Mouse (Mus musculus) midbrain, embryonic 15.5 days (tissue): ENCODE data around the gene Rnaset2b. TPM values are rescaled to one million over a fixed set of nuclear protein-coding genes. Genes with fewer than 3 reads are reported as not detected.
A peak's percentile ranks its signal among the peaks of the same experiment; 100 is the strongest.
"Not testable (repeated sequence)": the region's sequence is repeated elsewhere in the genome, so short reads cannot be mapped to it uniquely, and the experiment has no call there.

Experiments
- ATAC-seq: fragments of 200-750 bp; cut with Nextera tagmentation; replicated peaks from 2 replicates; pipeline ENCODE4 v1.8.0; 2017; ENCODE audit warnings: moderate TSS enrichment
- H3K27ac ChIP-seq: fragments of 300-500 bp; sonication (generic); 2 replicates; pipeline ENCODE4 v1.5.1; 2015; ENCODE audit warnings: mild to moderate bottlenecking, inconsistent platforms
- H3K27me3 ChIP-seq: fragments of 300-500 bp; sonication (generic); replicated peaks from 2 replicates; pipeline ENCODE4 v1.6.1; 2015; ENCODE audit warnings: inconsistent platforms
- H3K36me3 ChIP-seq: fragments of 300-500 bp; sonication (generic); replicated peaks from 2 replicates; pipeline ENCODE4 v1.6.1; 2015; ENCODE audit warnings: inconsistent platforms
- H3K4me1 ChIP-seq: fragments of 300-500 bp; sonication (generic); 2 replicates; pipeline ENCODE4 v1.6.1; 2015; ENCODE audit warnings: inconsistent platforms
- H3K4me2 ChIP-seq: fragments of 300-500 bp; sonication (generic); 2 replicates; pipeline ENCODE4 v1.6.1; 2015; ENCODE audit warnings: inconsistent platforms, mild to moderate bottlenecking, moderate library complexity
- H3K4me3 ChIP-seq: fragments of 300-500 bp; sonication (generic); 2 replicates; pipeline ENCODE4 v1.5.1; 2015; ENCODE audit warnings: mild to moderate bottlenecking, inconsistent platforms
- H3K9ac ChIP-seq: fragments of 300-500 bp; sonication (generic); 2 replicates; pipeline ENCODE4 v1.6.1; 2015; ENCODE audit warnings: mild to moderate bottlenecking, inconsistent platforms
- H3K9me3 ChIP-seq: fragments of 300-500 bp; sonication (generic); 2 replicates; pipeline ENCODE4 v1.6.1; 2016; ENCODE audit warnings: inconsistent platforms
- WGBS: fragments of 180-500 bp; shearing (Covaris S2); methylation state at CpG from one replicate; pipeline ENCODE4 v1.1.7; 2015; ENCODE audit warnings: mixed read lengths; 5-methylcytosine and 5-hydroxymethylcytosine counted together
- polyA plus RNA-seq: library from polyadenylated mRNA; unstranded; fragments of >200 nt; fragmentation: Nextera tagmentation; extraction: Ambion mirVana; gene quantifications from 2 replicates; pipeline ENCODE4 v1.2.1, GENCODE M21; 2015

The Rnaset2b gene
- polyA plus RNA-seq, 1 experiment from 2014 or later: 76.6 TPM

GRCm38 (mm10) chr17:6962936-6963335 is 7.5 kb upstream of the Rnaset2b start:
- not testable (repeated sequence) for H3K36me3 ChIP-seq, H3K4me3 ChIP-seq, H3K4me1 ChIP-seq, ATAC-seq, H3K9ac ChIP-seq, H3K27ac ChIP-seq, H3K27me3 ChIP-seq, H3K4me2 ChIP-seq, H3K9me3 ChIP-seq
- WGBS: 72% methylated on average over 4 of the region's 4 CpGs

- not testable (repeated sequence) for H3K9me3 ChIP-seq, H3K4me1 ChIP-seq, H3K27ac ChIP-seq, H3K4me3 ChIP-seq, ATAC-seq, H3K4me2 ChIP-seq, H3K36me3 ChIP-seq, H3K9ac ChIP-seq, H3K27me3 ChIP-seq
- 17% methylated on average over 6 of the region's 6 CpGs for WGBS
Measured at GRCm38 (mm10) chr17:6965364-6965763, 5.1 kb upstream of the Rnaset2b start.

DNA sequence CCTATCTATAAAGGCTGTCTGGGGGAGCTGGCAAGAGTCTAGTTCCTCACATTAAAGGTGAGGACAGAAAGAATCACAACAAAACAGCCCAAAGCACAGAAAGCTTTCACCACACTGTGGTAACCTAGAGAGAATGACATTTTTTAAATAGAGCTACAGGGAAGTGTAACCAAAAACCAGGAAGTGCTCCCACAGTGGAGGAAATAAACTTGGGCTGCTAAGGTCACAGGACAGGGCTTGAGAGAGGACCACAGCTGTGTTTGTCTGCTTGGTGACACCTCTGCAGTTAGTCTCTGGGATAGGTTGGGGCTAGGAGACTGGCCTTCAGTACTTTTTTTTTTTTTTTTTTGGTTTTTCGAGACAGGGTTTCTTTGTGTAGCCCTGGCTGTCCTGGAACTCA is 2.8 kb upstream of the Rnaset2b start:
- H3K36me3 ChIP-seq, H3K9me3 ChIP-seq, H3K4me2 ChIP-seq, H3K4me1 ChIP-seq, H3K4me3 ChIP-seq, ATAC-seq, H3K27me3 ChIP-seq, H3K9ac ChIP-seq, H3K27ac ChIP-seq: not testable (repeated sequence)
- WGBS: 50% methylated on average over 1 of the region's 1 CpGs

- H3K4me3 ChIP-seq, H3K9me3 ChIP-seq, ATAC-seq, H3K27ac ChIP-seq, H3K4me1 ChIP-seq, H3K36me3 ChIP-seq, H3K4me2 ChIP-seq, H3K9ac ChIP-seq, H3K27me3 ChIP-seq: not testable (repeated sequence)
- WGBS: 83% methylated on average over 8 of the region's 8 CpGs
Measured at GRCm38 (mm10) chr17:6971238-6971637, 804 bp downstream of the Rnaset2b start.

DNA sequence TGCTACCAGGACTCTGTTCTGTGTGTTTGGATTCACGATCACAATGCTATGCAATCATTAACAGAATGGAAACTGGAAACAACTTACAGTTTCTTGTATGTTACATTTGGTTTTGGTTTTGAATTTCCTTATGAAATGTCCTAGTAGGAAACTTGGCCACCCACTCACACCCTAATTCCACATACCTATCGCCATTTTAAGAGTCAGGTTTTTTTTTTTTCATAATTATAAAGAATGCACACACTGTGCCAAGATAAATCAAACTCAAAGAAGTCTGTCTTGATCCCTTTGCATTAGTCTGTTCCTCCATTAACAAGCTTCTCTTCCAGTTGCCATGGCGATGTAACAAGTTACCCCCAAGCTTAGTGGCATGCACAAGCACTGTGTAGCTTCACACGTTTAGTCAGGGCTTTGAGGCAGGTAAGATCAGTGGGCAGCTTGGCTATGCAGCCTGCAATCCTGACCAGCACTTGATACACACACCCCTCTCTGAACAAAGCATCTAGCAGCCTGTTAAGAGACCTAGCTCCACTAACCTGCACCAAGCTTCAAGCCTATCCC is 2.5 kb downstream of the Rnaset2b start:
- H3K9ac ChIP-seq, H3K4me2 ChIP-seq, H3K4me3 ChIP-seq, H3K9me3 ChIP-seq, H3K4me1 ChIP-seq, ATAC-seq, H3K27me3 ChIP-seq, H3K36me3 ChIP-seq, H3K27ac ChIP-seq: not testable (repeated sequence)
- 53% methylated on average over 4 of the region's 4 CpGs for WGBS

DNA sequence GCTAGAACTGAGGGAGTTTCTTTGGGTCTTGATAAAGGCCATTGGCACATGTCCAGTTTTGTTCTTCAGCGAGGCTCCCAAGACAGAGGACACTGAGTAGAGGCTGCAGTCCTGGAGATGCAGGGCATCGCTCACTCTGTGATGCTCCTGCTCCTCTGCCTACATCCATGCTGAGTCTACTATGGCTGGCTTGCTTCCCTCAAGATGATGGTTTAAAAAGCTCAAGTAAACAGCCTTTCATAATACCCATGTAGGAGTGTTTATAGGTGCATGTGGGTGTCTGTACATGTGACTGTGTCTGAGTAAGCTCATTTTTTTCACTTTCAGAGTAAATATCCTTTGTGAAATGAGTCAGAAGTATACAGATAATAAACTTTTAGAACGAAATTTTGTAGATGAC is 4.6 kb downstream of the Rnaset2b start:
- H3K4me2 ChIP-seq, ATAC-seq, H3K9ac ChIP-seq, H3K36me3 ChIP-seq, H3K9me3 ChIP-seq, H3K27me3 ChIP-seq, H3K4me3 ChIP-seq, H3K4me1 ChIP-seq, H3K27ac ChIP-seq: not testable (repeated sequence)
- WGBS: 73% methylated on average over 3 of the region's 3 CpGs

GRCm38 (mm10) chr17:6978287-6979248 is 8.1 kb downstream of the Rnaset2b start, which contains the start of gene Gm49721:
TSS of gene Gm49721 (plus strand) at chr17:6978904.
- Histone ChIP-seq H3K4me3 (peak within 1 kb of the TSS; percentile 50), H3K4me2 (peak within 1 kb of the TSS; percentile 69), H3K9ac (peak within 1 kb of the TSS; percentile 50)
- H3K27me3 ChIP-seq, H3K27ac ChIP-seq, H3K4me1 ChIP-seq, H3K9me3 ChIP-seq, H3K36me3 ChIP-seq: not testable (repeated sequence)
- ATAC-seq: peak; percentile 97
- 1% methylated on average over 55 of the region's 68 CpGs for WGBS

- H3K27me3 ChIP-seq, H3K36me3 ChIP-seq, H3K27ac ChIP-seq, H3K9me3 ChIP-seq, H3K9ac ChIP-seq, H3K4me1 ChIP-seq: not testable (repeated sequence)
- Histone ChIP-seq H3K4me3 (peak overlapping the region; percentile 50), H3K4me2 (peak overlapping the region; percentile 69)
- peak; percentile 28; the same call in 1 of the 2 replicates for ATAC-seq
- 25% methylated on average over 5 of the region's 5 CpGs for WGBS
Measured at GRCm38 (mm10) chr17:6979380-6979779, 8.9 kb downstream of the Rnaset2b start.

GRCm38 (mm10) chr17:6980144-6980543 is 9.7 kb downstream of the Rnaset2b start:
- H3K27me3 ChIP-seq, H3K4me2 ChIP-seq, H3K4me3 ChIP-seq, ATAC-seq, H3K9me3 ChIP-seq, H3K27ac ChIP-seq, H3K9ac ChIP-seq, H3K36me3 ChIP-seq, H3K4me1 ChIP-seq: not testable (repeated sequence)
- 98% methylated on average over 5 of the region's 8 CpGs for WGBS

DNA sequence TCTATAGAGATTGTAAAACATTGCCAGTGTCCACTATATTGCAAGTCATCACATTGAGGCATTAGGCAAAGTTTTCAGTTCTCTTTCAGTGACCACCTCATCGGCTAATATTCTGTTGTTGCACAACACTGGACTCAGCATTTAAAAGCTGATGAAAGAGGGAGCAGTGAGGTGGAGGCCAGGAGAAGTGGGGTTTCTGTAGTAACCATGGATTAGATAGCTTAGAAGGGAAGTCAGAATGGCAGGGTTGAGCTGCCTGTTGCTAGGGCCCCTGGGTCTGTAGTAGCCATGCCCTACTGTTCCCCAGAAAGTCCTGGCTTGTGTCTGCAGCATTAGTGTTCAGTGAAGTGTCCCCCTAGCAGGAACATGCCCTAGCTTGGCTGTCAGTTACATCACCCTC is 15.7 kb downstream of the Rnaset2b start:
- not testable (repeated sequence) for H3K9me3 ChIP-seq, H3K36me3 ChIP-seq, H3K27me3 ChIP-seq, H3K4me1 ChIP-seq, H3K9ac ChIP-seq, H3K4me2 ChIP-seq, H3K27ac ChIP-seq, H3K4me3 ChIP-seq, ATAC-seq
- 95% methylated on average over 1 of the region's 1 CpGs for WGBS

DNA sequence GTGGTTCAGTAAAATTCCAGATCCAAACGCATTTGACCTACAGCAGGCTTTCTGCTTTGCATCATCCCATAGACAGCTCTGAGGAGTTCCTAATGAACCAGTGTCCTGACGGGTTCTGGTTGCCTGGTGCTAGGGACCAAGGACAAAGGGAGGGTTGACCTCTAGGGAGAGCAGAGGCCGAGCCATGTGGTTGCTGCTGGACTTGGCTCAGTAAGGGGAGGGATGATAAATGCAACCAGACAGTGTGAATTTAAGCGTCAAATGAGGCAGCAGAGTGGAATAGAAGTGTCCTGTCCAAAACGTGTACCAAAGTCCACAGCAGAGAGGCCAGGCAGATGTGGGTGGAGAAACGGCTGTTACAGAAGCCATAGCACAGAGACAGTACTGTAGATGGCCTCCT is 25.1 kb downstream of the Rnaset2b start:
- H3K9me3 ChIP-seq, H3K9ac ChIP-seq, H3K27ac ChIP-seq, H3K27me3 ChIP-seq, H3K4me3 ChIP-seq, H3K36me3 ChIP-seq, ATAC-seq, H3K4me1 ChIP-seq, H3K4me2 ChIP-seq: not testable (repeated sequence)
- no CpG with 5 or more reads among the region's 6 CpGs for WGBS

- not testable (repeated sequence) for H3K4me3 ChIP-seq, H3K27ac ChIP-seq, H3K9me3 ChIP-seq, H3K4me1 ChIP-seq, H3K9ac ChIP-seq, H3K27me3 ChIP-seq, H3K36me3 ChIP-seq, H3K4me2 ChIP-seq, ATAC-seq
- WGBS: 81% methylated on average over 8 of the region's 8 CpGs
Measured at GRCm38 (mm10) chr17:6996826-6997225, 26.4 kb downstream of the Rnaset2b start.
